10 mouse cellular contexts compared by ENCODE assay signal in the genomic region with DNA sequence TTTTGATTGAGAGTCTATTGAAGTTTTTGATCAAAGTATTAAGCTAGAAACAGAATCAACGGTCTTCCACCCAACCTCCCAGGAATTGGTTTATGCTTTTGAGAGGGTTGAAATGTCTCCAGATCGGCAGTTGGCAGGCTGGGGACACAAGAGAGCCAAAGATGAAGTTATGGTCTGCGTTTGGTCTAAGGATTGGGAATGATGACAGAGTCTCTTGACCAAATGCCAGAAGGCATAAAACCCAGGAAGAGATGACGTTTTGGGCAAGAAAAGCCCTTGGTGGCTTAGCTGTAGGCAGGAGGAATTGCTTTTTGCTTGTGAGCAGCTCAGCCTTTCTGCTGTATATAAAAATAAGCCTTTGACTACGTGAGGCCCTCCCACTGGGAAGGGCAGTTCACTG.
DNase-seq lines count a peak whose midpoint lies in the region; ATAC-seq and TF ChIP-seq lines count a peak whose summit lies in the region.
"Had no signal": no experiment of that assay in that cellular context is flagged by ENCODE, and none has a peak within 500 bp of the region (broad histone marks: within the 10 kb centered on the region; RNA-seq: fewer than 3 reads in every experiment).

No protein-coding gene starts in this region.

- H3K9ac ChIP-seq in forebrain, embryonic 16.5 days (replicated peaks; ENCODE audit: low read depth, low read length), result no peak overlapping the region
- no peak overlapping the region for H3K9ac ChIP-seq in forebrain, embryonic 13.5 days
- no peak overlapping the region for H3K9ac ChIP-seq in hindbrain, embryonic 14.5 days
- H3K9ac ChIP-seq in stomach, postnatal 0 days (ENCODE audit: low read length), result no peak overlapping the region
- H3K9ac ChIP-seq: limb, embryonic 12.5 days; neural tube, embryonic 13.5 days had no signal

- H3K4me3 ChIP-seq in forebrain, embryonic 16.5 days (replicated peaks; ENCODE audit: low read length), result no peak overlapping the region
- H3K4me3 ChIP-seq in forebrain, embryonic 13.5 days, result no peak overlapping the region
- no peak overlapping the region for H3K4me3 ChIP-seq in hindbrain, embryonic 14.5 days (replicated peaks; ENCODE audit: low read length)
- H3K4me3 ChIP-seq in stomach, postnatal 0 days (ENCODE audit: low read depth, low read length), result no peak overlapping the region
- H3K4me3 ChIP-seq: limb, embryonic 12.5 days; neural tube, embryonic 13.5 days had no signal

- peak; percentile 28; the same call in 1 of the 2 replicates for ATAC-seq in forebrain, embryonic 16.5 days
- ATAC-seq in forebrain, embryonic 13.5 days, result no peak
- ATAC-seq in hindbrain, embryonic 14.5 days (ENCODE audit: low FRiP score), result no peak
- no peak; the same call in 1 of the 2 replicates for ATAC-seq in stomach, postnatal 0 days (ENCODE audit: low FRiP score, low TSS enrichment)

- H3K4me2 ChIP-seq in forebrain, embryonic 16.5 days (ENCODE audit: low read length), result no peak overlapping the region
- no peak overlapping the region for H3K4me2 ChIP-seq in forebrain, embryonic 13.5 days
- no peak overlapping the region for H3K4me2 ChIP-seq in hindbrain, embryonic 14.5 days (replicated peaks)
- no peak overlapping the region for H3K4me2 ChIP-seq in stomach, postnatal 0 days (replicated peaks; ENCODE audit: low read depth)
- H3K4me2 ChIP-seq: limb, embryonic 12.5 days; neural tube, embryonic 13.5 days had no signal

- H3K27ac ChIP-seq in forebrain, embryonic 16.5 days (ENCODE audit: low read length), result no peak overlapping the region
- no peak overlapping the region for H3K27ac ChIP-seq in forebrain, embryonic 13.5 days
- no peak overlapping the region for H3K27ac ChIP-seq in hindbrain, embryonic 14.5 days
- no peak overlapping the region for H3K27ac ChIP-seq in stomach, postnatal 0 days (replicated peaks)
- H3K27ac ChIP-seq: limb, embryonic 12.5 days; neural tube, embryonic 13.5 days had no signal

- H3K27me3 ChIP-seq in forebrain, embryonic 16.5 days (replicated peaks; ENCODE audit: control insufficient read depth, insufficient read depth, low read length), result no peaks in the 10 kb centered on the region
- no peaks in the 10 kb centered on the region for H3K27me3 ChIP-seq in forebrain, embryonic 13.5 days
- no peaks in the 10 kb centered on the region for H3K27me3 ChIP-seq in hindbrain, embryonic 14.5 days (ENCODE audit: control insufficient read depth, insufficient read depth, low read length)
- H3K27me3 ChIP-seq in stomach, postnatal 0 days (ENCODE audit: control insufficient read depth, insufficient read depth, low read length), result no peaks in the 10 kb centered on the region
- H3K27me3 ChIP-seq: limb, embryonic 12.5 days; neural tube, embryonic 13.5 days had no signal

- 0 out of 2 replicates have a peak, but pooled peaks cover 4% of the 10 kb centered on the region for H3K4me1 ChIP-seq in forebrain, embryonic 16.5 days (replicated peaks; ENCODE audit: control insufficient read depth, insufficient read depth, low read length)
- H3K4me1 ChIP-seq in forebrain, embryonic 13.5 days, result no peaks in the 10 kb centered on the region
- H3K4me1 ChIP-seq in hindbrain, embryonic 14.5 days (replicated peaks; ENCODE audit: control insufficient read depth, insufficient read depth, low read length), result no peaks in the 10 kb centered on the region
- no peaks in the 10 kb centered on the region for H3K4me1 ChIP-seq in stomach, postnatal 0 days (replicated peaks; ENCODE audit: control insufficient read depth, insufficient read depth)
- H3K4me1 ChIP-seq: neural tube, embryonic 13.5 days had no signal

- peak; percentile 31 for DNase-seq in testis, postnatal 10 days (ENCODE audit: low spot score)
- no peak for DNase-seq in testis, postnatal 14 days (ENCODE audit: low spot score)
- peak; percentile 66 for DNase-seq in heart, postnatal 4 days
- no peak for DNase-seq in right cerebral cortex, postnatal 36 days (ENCODE audit: low spot score in 2 of 2)
- no peak for DNase-seq in hindbrain, embryonic 14.5 days (ENCODE audit: low spot score)
- DNase-seq in stomach, postnatal 0 days (ENCODE audit: low spot score), result no peak

- 53% methylated on average over 5 of the region's 5 CpGs for WGBS in forebrain, embryonic 16.5 days
- 79% methylated on average over 5 of the region's 5 CpGs for WGBS in forebrain, embryonic 13.5 days
- WGBS in hindbrain, embryonic 14.5 days, result 84% methylated on average over 5 of the region's 5 CpGs
- 40% methylated on average over 5 of the region's 5 CpGs for WGBS in stomach, postnatal 0 days

- TF ChIP-seq CTCF in stomach, postnatal 0 days (IDR thresholded peaks at IDR 0.05; ENCODE audit: low read depth), result no peak

- H3K9me3 ChIP-seq in forebrain, embryonic 16.5 days (ENCODE audit: control insufficient read depth, low read length), result no peaks in the 10 kb centered on the region
- no peaks in the 10 kb centered on the region for H3K9me3 ChIP-seq in forebrain, embryonic 13.5 days (replicated peaks)
- 0 out of 2 replicates have a peak, but pooled peaks cover 4% of the 10 kb centered on the region for H3K9me3 ChIP-seq in hindbrain, embryonic 14.5 days (ENCODE audit: control insufficient read depth, low read length)
- no peaks in the 10 kb centered on the region for H3K9me3 ChIP-seq in stomach, postnatal 0 days (ENCODE audit: control insufficient read depth, low read length)
- H3K9me3 ChIP-seq: limb, embryonic 12.5 days; neural tube, embryonic 13.5 days had no signal

- no peak for TF ChIP-seq EP300 in stomach, postnatal 0 days (optimal IDR thresholded peaks at IDR 0.05)

- H3K36me3 ChIP-seq in forebrain, embryonic 16.5 days (ENCODE audit: control insufficient read depth, insufficient read depth), result peaks cover 4% of the 10 kb centered on the region; the same call in 1 of the 2 replicates
- H3K36me3 ChIP-seq in forebrain, embryonic 13.5 days (ENCODE audit: poor library complexity, severe bottlenecking), result peaks cover 8% of the 10 kb centered on the region; the same call in 1 of the 2 replicates
- H3K36me3 ChIP-seq in hindbrain, embryonic 14.5 days (replicated peaks; ENCODE audit: control insufficient read depth, insufficient read depth), result no peaks in the 10 kb centered on the region
- H3K36me3 ChIP-seq in stomach, postnatal 0 days (ENCODE audit: control insufficient read depth, insufficient read depth, low read length), result no peaks in the 10 kb centered on the region
- H3K36me3 ChIP-seq: neural tube, embryonic 13.5 days had no signal

Comparison
In these comparisons a context has a peak if more than half of its experiments do, and no peak if none do; other contexts are left out.
1. DNase-seq: peak in testis, postnatal 10 days (single experiment) and heart, postnatal 4 days (single experiment); none in testis, postnatal 14 days (single experiment), right cerebral cortex, postnatal 36 days (0 of 2), hindbrain, embryonic 14.5 days (single experiment) and stomach, postnatal 0 days (single experiment).